ENCODE assay signal across 9 mouse cellular contexts in the genomic region with DNA sequence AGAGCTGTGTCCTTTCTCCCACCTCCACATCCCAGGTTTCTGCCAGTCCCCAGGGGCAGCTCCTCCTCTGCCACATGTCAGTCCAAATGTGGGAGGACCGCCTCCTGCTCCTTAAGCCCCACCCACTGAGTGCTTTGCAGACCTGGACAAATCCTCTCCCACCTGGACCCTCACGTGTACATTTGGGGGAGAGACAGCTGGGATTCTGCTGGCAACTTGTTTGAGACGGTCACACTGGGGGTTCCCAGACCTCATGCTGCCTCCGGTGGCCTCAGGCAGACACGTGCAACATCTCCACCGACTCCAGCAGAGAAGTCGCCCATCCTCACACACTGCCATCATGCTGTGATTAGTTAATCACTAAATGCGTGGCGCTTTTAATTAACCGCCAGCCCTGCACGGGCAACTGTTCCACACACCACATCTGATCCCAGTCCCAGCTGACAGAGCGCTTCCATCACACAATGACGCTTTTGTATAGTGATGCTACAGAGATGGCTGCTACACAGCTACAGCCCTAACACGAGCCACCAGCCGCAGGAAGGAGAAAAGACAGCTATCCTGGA. TPM values are rescaled to one million over a fixed set of nuclear protein-coding genes. Genes with fewer than 3 reads are reported as not detected.
DNase-seq lines count a peak whose midpoint lies in the region; ATAC-seq lines count a peak whose summit lies in the region.
"Had no signal": no experiment of that assay in that cellular context is flagged by ENCODE, and none has a peak within 500 bp of the region (broad histone marks: within the 10 kb centered on the region; RNA-seq: fewer than 3 reads in every experiment).

No protein-coding gene starts in this region.

- no peak overlapping the region for H3K4me3 ChIP-seq in heart, embryonic 11.5 days (ENCODE audit: low read depth, low read length)
- H3K4me3 ChIP-seq in heart, embryonic 12.5 days, result no peak overlapping the region

- no peak overlapping the region for H3K4me2 ChIP-seq in heart, embryonic 11.5 days
- H3K4me2 ChIP-seq in heart, embryonic 12.5 days, result no peak overlapping the region

- no peaks in the 10 kb centered on the region for H3K9me3 ChIP-seq in heart, embryonic 11.5 days (replicated peaks; ENCODE audit: control insufficient read depth, low read length)
- H3K9me3 ChIP-seq in heart, embryonic 12.5 days (replicated peaks), result no peaks in the 10 kb centered on the region

- intact Hi-C loops in left cerebral cortex, postnatal 25 days (cut with DNase I), result loop anchor here (5.0 kb wide), 1 partner anchor 68 kb away; a partner anchor contains a TSS

- H3K27ac ChIP-seq in heart, embryonic 11.5 days (ENCODE audit: low read depth, low read length), result no peak overlapping the region
- H3K27ac ChIP-seq in heart, embryonic 12.5 days (ENCODE audit: poor library complexity, severe bottlenecking), result no peak overlapping the region

- H3K27me3 ChIP-seq in heart, embryonic 11.5 days (ENCODE audit: control insufficient read depth, insufficient read depth, low read length), result 0 out of 2 replicates have a peak, but pooled peaks cover 8% of the 10 kb centered on the region
- peaks cover 19% of the 10 kb centered on the region; the same call in 1 of the 2 replicates for H3K27me3 ChIP-seq in heart, embryonic 12.5 days (replicated peaks)

- 20% methylated on average over 15 of the region's 15 CpGs for WGBS in heart, embryonic 11.5 days (ENCODE audit: insufficient replicate concordance)
- 22% methylated on average over 15 of the region's 15 CpGs for WGBS in heart, embryonic 12.5 days

- peak; percentile 68 for DNase-seq in ES-CJ7 (ENCODE audit: low read depth, low spot score)
- DNase-seq in cerebellum, postnatal 10 days, result peak; percentile 71 to 73
- DNase-seq in frontal cortex, postnatal 36 days (ENCODE audit: low spot score in 2 of 2), result peak; percentile 23 to 24
- peak; percentile 18 to 53 for DNase-seq in left cerebral cortex, postnatal 25 days (ENCODE audit: low spot score in 2 of 2)
- DNase-seq in kidney, postnatal 10 days, result no peak
- no peak for DNase-seq in lung, postnatal 25 days (ENCODE audit: low spot score)

- no peak for ATAC-seq in heart, embryonic 11.5 days (replicated peaks; ENCODE audit: insufficient number of reproducible peaks, low FRiP score, low TSS enrichment)
- ATAC-seq in heart, embryonic 12.5 days (ENCODE audit: insufficient number of reproducible peaks, low FRiP score), result no peak

- H3K9ac ChIP-seq in heart, embryonic 11.5 days (ENCODE audit: low read depth, low read length), result no peak overlapping the region
- H3K9ac ChIP-seq in heart, embryonic 12.5 days, result no peak overlapping the region

- H3K36me3 ChIP-seq in heart, embryonic 11.5 days (ENCODE audit: control insufficient read depth, insufficient read depth, low read length), result no peaks in the 10 kb centered on the region
- no peaks in the 10 kb centered on the region for H3K36me3 ChIP-seq in heart, embryonic 12.5 days

- no peaks in the 10 kb centered on the region for H3K4me1 ChIP-seq in heart, embryonic 11.5 days (ENCODE audit: control insufficient read depth, insufficient read depth, low read length)
- 0 out of 2 replicates have a peak, but pooled peaks cover 4% of the 10 kb centered on the region for H3K4me1 ChIP-seq in heart, embryonic 12.5 days (replicated peaks)

RNA-seq across cellular contexts. Expression of a gene that starts 23.7 kb away (rescaled TPM):
- not detected for total RNA-seq in left cerebral cortex, postnatal 25 days (2021)
- polyA plus RNA-seq in heart, embryonic 11.5 days (2014; fragmentation: Nextera tagmentation; extraction: Ambion mirVana), result not detected in 2 replicates
- polyA plus RNA-seq in heart, embryonic 12.5 days (2016; fragmentation: Nextera tagmentation; extraction: Ambion mirVana), result not detected in 2 replicates
- polyA plus RNA-seq: limb, embryonic 11.5 days had no signal

Comparison
In these comparisons a context has a peak if more than half of its experiments do, and no peak if none do; other contexts are left out.
1. DNase-seq: peak in ES-CJ7 (single experiment), cerebellum, postnatal 10 days (2 of 2), frontal cortex, postnatal 36 days (2 of 2) and left cerebral cortex, postnatal 25 days (2 of 2); none in kidney, postnatal 10 days (single experiment) and lung, postnatal 25 days (single experiment).